Mouse (Mus musculus): ENCODE measurements at regions not wholly inside any gene's neighbourhood (a gene's known extent, or its start where the extent isn't known, plus 50 kb on each side); places are given as distances from the start of the nearest gene placed in this dataset.

GRCm38 (mm10) chr6:127375711-127376199 lies 70.9 kb upstream of the Parp11 start:
- Histone ChIP-seq H3K9ac (replicated peaks) (no peak overlapping the region), H3K4me1 (ENCODE audit: insufficient read depth) (no peaks in the 10 kb centered on the region), H3K4me3 (ENCODE audit: low read depth, low read length) (no peak overlapping the region), H3K27me3 (ENCODE audit: insufficient read depth, low read length) (no peaks in the 10 kb centered on the region; the same call in 1 of the 2 replicates), H3K36me3 (replicated peaks; ENCODE audit: insufficient read depth, low read length) (no peaks in the 10 kb centered on the region), H3K4me2 (ENCODE audit: low read depth, low read length) (no peak overlapping the region), H3K9me3 (ENCODE audit: low read length) (no peaks in the 10 kb centered on the region), H3K27ac (ENCODE audit: low read depth) (no peak overlapping the region)
- no peak for DNase-seq
- 54% methylated on average over 8 of the region's 8 CpGs for WGBS (ENCODE audit: insufficient replicate concordance)
- ATAC-seq: no peak
- no peak for TF ChIP-seq CTCF (IDR thresholded peaks at IDR 0.05; ENCODE audit: low read depth)
- no peak for TF ChIP-seq EP300 (IDR thresholded peaks at IDR 0.05; ENCODE audit: low read depth)

GRCm38 (mm10) chr6:127378701-127379100 lies 67.9 kb upstream of the Parp11 start:
- Histone ChIP-seq H3K4me3 (ENCODE audit: low read depth, low read length) (no peak overlapping the region), H3K27me3 (ENCODE audit: insufficient read depth, low read length) (no peaks in the 10 kb centered on the region; the same call in 1 of the 2 replicates), H3K36me3 (replicated peaks; ENCODE audit: insufficient read depth, low read length) (no peaks in the 10 kb centered on the region), H3K4me1 (ENCODE audit: insufficient read depth) (no peaks in the 10 kb centered on the region), H3K9me3 (ENCODE audit: low read length) (no peaks in the 10 kb centered on the region), H3K27ac (ENCODE audit: low read depth) (no peak overlapping the region), H3K4me2 (ENCODE audit: low read depth, low read length) (no peak overlapping the region), H3K9ac (replicated peaks) (no peak overlapping the region)
- no peak for DNase-seq
- 82% methylated on average over 1 of the region's 1 CpGs for WGBS (ENCODE audit: insufficient replicate concordance)
- no peak for TF ChIP-seq EP300 (IDR thresholded peaks at IDR 0.05; ENCODE audit: low read depth)
- TF ChIP-seq CTCF (IDR thresholded peaks at IDR 0.05; ENCODE audit: low read depth): no peak
- ATAC-seq: no peak

- Histone ChIP-seq H3K36me3 (replicated peaks; ENCODE audit: insufficient read depth, low read length) (no peaks in the 10 kb centered on the region), H3K9me3 (ENCODE audit: low read length) (no peaks in the 10 kb centered on the region), H3K9ac (replicated peaks) (no peak overlapping the region), H3K27ac (ENCODE audit: low read depth) (no peak overlapping the region), H3K4me1 (ENCODE audit: insufficient read depth) (no peaks in the 10 kb centered on the region), H3K27me3 (ENCODE audit: insufficient read depth, low read length) (no peaks in the 10 kb centered on the region; the same call in 1 of the 2 replicates), H3K4me2 (ENCODE audit: low read depth, low read length) (no peak overlapping the region), H3K4me3 (ENCODE audit: low read depth, low read length) (no peak overlapping the region)
- DNase-seq (peak; percentile 32), ATAC-seq (no peak)
- TF ChIP-seq EP300 (IDR thresholded peaks at IDR 0.05; ENCODE audit: low read depth) (no peak), CTCF (IDR thresholded peaks at IDR 0.05; ENCODE audit: low read depth) (peak; percentile 76)
- WGBS (ENCODE audit: insufficient replicate concordance): 7% methylated on average over 4 of the region's 4 CpGs
Measured at GRCm38 (mm10) chr6:127379511-127379910, 67.1 kb upstream of the Parp11 start.

GRCm38 (mm10) chr6:127381148-127381888 lies 65.3 kb upstream of the Parp11 start:
- H3K4me3 ChIP-seq (ENCODE audit: low read depth, low read length): no peak overlapping the region
- no peak overlapping the region for H3K27ac ChIP-seq (ENCODE audit: low read depth)
- WGBS (ENCODE audit: insufficient replicate concordance): 56% methylated on average over 2 of the region's 2 CpGs
- no peaks in the 10 kb centered on the region for H3K36me3 ChIP-seq (replicated peaks; ENCODE audit: insufficient read depth, low read length)
- H3K9me3 ChIP-seq (ENCODE audit: low read length): no peaks in the 10 kb centered on the region
- no peak overlapping the region for H3K4me2 ChIP-seq (ENCODE audit: low read depth, low read length)
- no peaks in the 10 kb centered on the region for H3K27me3 ChIP-seq (ENCODE audit: insufficient read depth, low read length)
- no peak overlapping the region for H3K9ac ChIP-seq (replicated peaks)
- no peak for ATAC-seq
- H3K4me1 ChIP-seq (ENCODE audit: insufficient read depth): no peaks in the 10 kb centered on the region
- peak; percentile 6 for DNase-seq
- TF ChIP-seq EP300 (IDR thresholded peaks at IDR 0.05; ENCODE audit: low read depth) (no peak), CTCF (IDR thresholded peaks at IDR 0.05; ENCODE audit: low read depth) (no peak)

- no peaks in the 10 kb centered on the region for H3K9me3 ChIP-seq (ENCODE audit: low read length)
- peak overlapping the region; percentile 35; the same call in 1 of the 2 replicates for H3K4me2 ChIP-seq (ENCODE audit: low read depth, low read length)
- no peak overlapping the region for H3K4me3 ChIP-seq (ENCODE audit: low read depth, low read length)
- H3K27ac ChIP-seq (ENCODE audit: low read depth): peak overlapping the region; percentile 29; the same call in 1 of the 2 replicates
- ATAC-seq: no peak
- no peaks in the 10 kb centered on the region for H3K27me3 ChIP-seq (ENCODE audit: insufficient read depth, low read length)
- peak; percentile 9 for DNase-seq
- H3K4me1 ChIP-seq (ENCODE audit: insufficient read depth): peaks cover 10% of the 10 kb centered on the region
- no peak for TF ChIP-seq CTCF (IDR thresholded peaks at IDR 0.05; ENCODE audit: low read depth)
- TF ChIP-seq EP300 (IDR thresholded peaks at IDR 0.05; ENCODE audit: low read depth): no peak
- WGBS (ENCODE audit: insufficient replicate concordance): 86% methylated on average over 15 of the region's 15 CpGs
- no peak overlapping the region for H3K9ac ChIP-seq (replicated peaks)
- no peaks in the 10 kb centered on the region for H3K36me3 ChIP-seq (replicated peaks; ENCODE audit: insufficient read depth, low read length)
Measured at GRCm38 (mm10) chr6:127391258-127392011, 55.2 kb upstream of the Parp11 start.

Measured in liver, postnatal 0 days (tissue).